Comparison of ENCODE assay signal across 9 mouse cellular contexts in genomic region chr6:83507168-83507546, GRCm38 (mm10). TPM values are rescaled to one million over a fixed set of nuclear protein-coding genes. Genes with fewer than 3 reads are reported as not detected.
DNase-seq lines count a peak whose midpoint lies in the region; ATAC-seq lines count a peak whose summit lies in the region.
"Had no signal": no experiment of that assay in that cellular context is flagged by ENCODE, and none has a peak within 500 bp of the region (broad histone marks: within the 10 kb centered on the region; RNA-seq: fewer than 3 reads in every experiment).

No protein-coding gene starts in this region.

- H3K4me1 ChIP-seq in lung, embryonic 16.5 days (replicated peaks; ENCODE audit: control insufficient read depth, insufficient read depth, low read length), result peaks cover 10% of the 10 kb centered on the region
- H3K4me1 ChIP-seq in limb, embryonic 10.5 days, result peaks cover 16% of the 10 kb centered on the region
- peaks cover 28% of the 10 kb centered on the region for H3K4me1 ChIP-seq in neural tube, embryonic 15.5 days

- no peak for DNase-seq in lung, postnatal 4 days
- DNase-seq in limb, embryonic 10.5 days (ENCODE audit: low spot score), result peak; percentile 32
- DNase-seq in spleen, postnatal 36 days (ENCODE audit: low spot score in 2 of 2), result no peak
- no peak for DNase-seq in MN1 (ENCODE audit: low spot score)
- no peak for DNase-seq in cerebellum, adult 9-11 months

- peak overlapping the region; percentile 84 for H3K4me3 ChIP-seq in lung, embryonic 16.5 days (ENCODE audit: low read length)
- peak overlapping the region; percentile 91 for H3K4me3 ChIP-seq in limb, embryonic 10.5 days
- peak overlapping the region; percentile 58 for H3K4me3 ChIP-seq in neural tube, embryonic 15.5 days (replicated peaks)

- H3K4me2 ChIP-seq in lung, embryonic 16.5 days (ENCODE audit: low read depth, low read length), result peak overlapping the region; percentile 77
- peak overlapping the region; percentile 67 for H3K4me2 ChIP-seq in neural tube, embryonic 15.5 days

- ATAC-seq in lung, embryonic 16.5 days (ENCODE audit: low read depth), result peak; percentile 16
- peak; percentile 51 for ATAC-seq in erythroblast, adult 5-6 weeks (replicated peaks; ENCODE audit: low FRiP score, poor library complexity, severe bottlenecking)
- peak; percentile 25 for ATAC-seq in neural tube, embryonic 15.5 days (ENCODE audit: low FRiP score)

- H3K27me3 ChIP-seq in lung, embryonic 16.5 days (ENCODE audit: control insufficient read depth, insufficient read depth, low read depth, low read length), result no peaks in the 10 kb centered on the region
- H3K27me3 ChIP-seq in limb, embryonic 10.5 days (ENCODE audit: low read depth, poor library complexity, severe bottlenecking), result no peaks in the 10 kb centered on the region
- no peaks in the 10 kb centered on the region for H3K27me3 ChIP-seq in neural tube, embryonic 15.5 days (replicated peaks)

- H3K9me3 ChIP-seq in lung, embryonic 16.5 days (ENCODE audit: control insufficient read depth, low read length), result no peaks in the 10 kb centered on the region
- no peaks in the 10 kb centered on the region for H3K9me3 ChIP-seq in limb, embryonic 10.5 days (replicated peaks)
- no peaks in the 10 kb centered on the region for H3K9me3 ChIP-seq in neural tube, embryonic 15.5 days (replicated peaks)

- 11% methylated on average over 6 of the region's 6 CpGs for WGBS in lung, embryonic 16.5 days
- WGBS in limb, embryonic 10.5 days, result 34% methylated on average over 6 of the region's 6 CpGs
- 37% methylated on average over 6 of the region's 6 CpGs for WGBS in neural tube, embryonic 15.5 days

- H3K36me3 ChIP-seq in lung, embryonic 16.5 days (ENCODE audit: control insufficient read depth, insufficient read depth, low read length), result no peaks in the 10 kb centered on the region
- H3K36me3 ChIP-seq in limb, embryonic 10.5 days, result peaks cover 3% of the 10 kb centered on the region; the same call in 1 of the 2 replicates
- no peaks in the 10 kb centered on the region for H3K36me3 ChIP-seq in neural tube, embryonic 15.5 days

- H3K27ac ChIP-seq in lung, embryonic 16.5 days (ENCODE audit: low read length), result peak overlapping the region; percentile 63
- H3K27ac ChIP-seq in limb, embryonic 10.5 days, result peak overlapping the region; percentile 92
- peak overlapping the region; percentile 94 for H3K27ac ChIP-seq in neural tube, embryonic 15.5 days (replicated peaks)

- peak overlapping the region; percentile 65 for H3K9ac ChIP-seq in lung, embryonic 16.5 days (ENCODE audit: low read length)
- peak overlapping the region; percentile 42 for H3K9ac ChIP-seq in neural tube, embryonic 15.5 days (replicated peaks)

RNA-seq across cellular contexts. Expression of gene Dguok, which starts 0.4 kb away (rescaled TPM):
- 78.3 and 87.0 TPM in 2 replicates for polyA plus RNA-seq in lung, embryonic 16.5 days (2015; fragmentation: Nextera tagmentation; extraction: Ambion mirVana)
- 20.7 and 23.1 TPM in 2 replicates for total RNA-seq in erythroblast, adult 5-6 weeks (2015; ENCODE audit: low replicate concordance)
- total RNA-seq in erythroblast, adult 5-6 weeks (2017; ENCODE audit: low replicate concordance), result 22.9 and 25.4 TPM in 2 replicates
- polyA plus RNA-seq in limb, embryonic 10.5 days (2016; fragmentation: Nextera tagmentation; extraction: Ambion mirVana), result 58.0 and 69.5 TPM in 2 replicates
- polyA plus RNA-seq in neural tube, embryonic 15.5 days (2015; fragmentation: Nextera tagmentation; extraction: Ambion mirVana), result 74.3 and 74.4 TPM in 2 replicates

RNA-seq across cellular contexts. Expression of gene Actg2, which starts 28.9 kb away (rescaled TPM):
- polyA plus RNA-seq in lung, embryonic 16.5 days (2015; fragmentation: Nextera tagmentation; extraction: Ambion mirVana), result 123 and 128 TPM in 2 replicates
- not detected in 2 replicates for total RNA-seq in erythroblast, adult 5-6 weeks (2015; ENCODE audit: low replicate concordance)
- not detected in 2 replicates for total RNA-seq in erythroblast, adult 5-6 weeks (2017; ENCODE audit: low replicate concordance)
- polyA plus RNA-seq in limb, embryonic 10.5 days (2016; fragmentation: Nextera tagmentation; extraction: Ambion mirVana), result 0.43 and 1.3 TPM in 2 replicates
- 2.3 and 128 TPM in 2 replicates for polyA plus RNA-seq in neural tube, embryonic 15.5 days (2015; fragmentation: Nextera tagmentation; extraction: Ambion mirVana)
- total RNA-seq: adrenal gland, postnatal 25 days had no signal

RNA-seq across cellular contexts. Expression of gene Tet3, which starts 48.3 kb away (rescaled TPM):
- polyA plus RNA-seq in lung, embryonic 16.5 days (2015; fragmentation: Nextera tagmentation; extraction: Ambion mirVana), result 43.8 and 47.1 TPM in 2 replicates
- total RNA-seq in erythroblast, adult 5-6 weeks (2015; ENCODE audit: low replicate concordance), result 29.6 and 35.1 TPM in 2 replicates
- total RNA-seq in erythroblast, adult 5-6 weeks (2017; ENCODE audit: low replicate concordance), result 24.9 and 25.5 TPM in 2 replicates
- polyA plus RNA-seq in limb, embryonic 10.5 days (2016; fragmentation: Nextera tagmentation; extraction: Ambion mirVana), result 40.1 and 42.7 TPM in 2 replicates
- polyA plus RNA-seq in neural tube, embryonic 15.5 days (2015; fragmentation: Nextera tagmentation; extraction: Ambion mirVana), result 57.9 and 58.9 TPM in 2 replicates
